Mouse (Mus musculus) bone marrow, adult 2 months (tissue): ENCODE results near the gene Pdk1. TPM values are rescaled to one million over a fixed set of nuclear protein-coding genes. Genes with fewer than 3 reads are reported as not detected.

Experiments used
- H3K27ac ChIP-seq: fragments of 200-500 bp; 2 replicates; pipeline ENCODE4 v1.5.1; 2012; ENCODE audit warnings: low read depth, mild to moderate bottlenecking, control low read depth, inconsistent platforms, low read length; ENCODE audit not compliant: control insufficient read depth, poor library complexity, insufficient read depth
- H3K4me1 ChIP-seq: fragments of 200-500 bp; 2 replicates; pipeline ENCODE4 v1.6.1; 2011; ENCODE audit warnings: low read length; ENCODE audit not compliant: control insufficient read depth, insufficient read depth
- H3K4me3 ChIP-seq: fragments of 200-500 bp; replicated peaks from 2 replicates; pipeline ENCODE3; 2011; ENCODE audit warnings: mild to moderate bottlenecking, low read depth, low read length, control low read depth; ENCODE audit not compliant: control insufficient read depth
- CTCF ChIP-seq: fragments of 200-500 bp; IDR thresholded peaks from 2 replicates; pipeline ENCODE4 v1.5.1; 2011; ENCODE audit warnings: low read length, control low read depth; ENCODE audit not compliant: control insufficient read depth, insufficient read depth
- POLR2A ChIP-seq: fragments of 200-500 bp; IDR thresholded peaks from 2 replicates; pipeline ENCODE4 v1.6.1; 2011; ENCODE audit warnings: low read depth, mild to moderate bottlenecking, control low read depth, low read length, borderline replicate concordance; ENCODE audit not compliant: control insufficient read depth
- WGBS: fragments of 180-500 bp; shearing (Covaris S2); methylation state at CpG from one replicate; pipeline ENCODE4 v1.1.7; 2018; 5-methylcytosine and 5-hydroxymethylcytosine counted together
- polyA plus RNA-seq: library from polyadenylated mRNA; stranded (reverse); fragments of >200 nt; gene quantifications from 2 replicates; pipeline ENCODE4 v1.2.4, GENCODE M21; 2011; ENCODE audit warnings: low replicate concordance; ENCODE audit not compliant: missing spikeins, insufficient read depth, insufficient read length

The Pdk1 gene
- polyA plus RNA-seq = 9.5 and 24.1 TPM in 2 replicates

GRCm38 (mm10) chr2:71872801-71873443 lies at the start of gene Pdk1:
TSS of gene Pdk1 (plus strand) at chr2:71873224.
- TF ChIP-seq POLR2A (no peak; the same call in 1 of the 2 replicates), CTCF (no peak)
- Histone ChIP-seq H3K4me3 (peak within 1 kb of the TSS; percentile 86), H3K27ac (peak within 1 kb of the TSS; percentile 91), H3K4me1 (peaks cover 3% of the 10 kb centered on the region; the same call in 1 of the 2 replicates)
- WGBS = under 1% methylated on average over 54 of the region's 55 CpGs

GRCm38 (mm10) chr2:71824146-71824545 lies 48.9 kb upstream of the Pdk1 start:
- 85% methylated on average over 13 of the region's 13 CpGs for WGBS
- Histone ChIP-seq H3K27ac (no peak overlapping the region), H3K4me3 (no peak overlapping the region), H3K4me1 (no peaks in the 10 kb centered on the region)
- no peak for TF ChIP-seq CTCF
- TF ChIP-seq POLR2A = no peak

GRCm38 (mm10) chr2:71827711-71828110 lies 45.3 kb upstream of the Pdk1 start:
- Histone ChIP-seq H3K4me1 (no peaks in the 10 kb centered on the region), H3K27ac (no peak overlapping the region), H3K4me3 (no peak overlapping the region)
- TF ChIP-seq CTCF (no peak), POLR2A (no peak)
- WGBS = 86% methylated on average over 13 of the region's 13 CpGs

- 86% methylated on average over 11 of the region's 11 CpGs for WGBS
- TF ChIP-seq POLR2A (no peak), CTCF (no peak)
Observed at GRCm38 (mm10) chr2:71828928-71829327, 44.1 kb upstream of the Pdk1 start.

GRCm38 (mm10) chr2:71833626-71834025 lies 39.4 kb upstream of the Pdk1 start:
- WGBS = 91% methylated on average over 6 of the region's 6 CpGs
- Histone ChIP-seq H3K27ac (no peak overlapping the region), H3K4me1 (no peaks in the 10 kb centered on the region), H3K4me3 (no peak overlapping the region)
- TF ChIP-seq CTCF = no peak
- TF ChIP-seq POLR2A = no peak

More at GRCm38 (mm10) chr2:71828928-71829327, 44.1 kb upstream of the Pdk1 start:
- Histone ChIP-seq H3K27ac (no peak overlapping the region), H3K4me1 (no peaks in the 10 kb centered on the region), H3K4me3 (no peak overlapping the region)

GRCm38 (mm10) chr2:71834371-71834770 lies 38.7 kb upstream of the Pdk1 start:
- TF ChIP-seq POLR2A (no peak), CTCF (no peak)
- WGBS = 77% methylated on average over 7 of the region's 7 CpGs

GRCm38 (mm10) chr2:71835556-71835955 lies 37.5 kb upstream of the Pdk1 start:
- Histone ChIP-seq H3K27ac (no peak overlapping the region), H3K4me3 (no peak overlapping the region), H3K4me1 (no peaks in the 10 kb centered on the region)
- no peak for TF ChIP-seq POLR2A
- TF ChIP-seq CTCF = no peak
- 92% methylated on average over 8 of the region's 8 CpGs for WGBS

More at GRCm38 (mm10) chr2:71834371-71834770, 38.7 kb upstream of the Pdk1 start:
- Histone ChIP-seq H3K4me3 (no peak overlapping the region), H3K4me1 (no peaks in the 10 kb centered on the region), H3K27ac (peak overlapping the region; percentile 17; the same call in 1 of the 2 replicates)

- Histone ChIP-seq H3K27ac (no peak overlapping the region), H3K4me3 (no peak overlapping the region), H3K4me1 (no peaks in the 10 kb centered on the region)
- WGBS = 54% methylated on average over 4 of the region's 4 CpGs
- no peak for TF ChIP-seq CTCF
- TF ChIP-seq POLR2A = no peak
Observed at GRCm38 (mm10) chr2:71836232-71836631, 36.8 kb upstream of the Pdk1 start.
